Mouse (Mus musculus) spleen, adult 2 months (tissue): ENCODE measurements around the gene Tvp23b.

ENCODE experiments used
- CTCF ChIP-seq: fragments of 200-500 bp; IDR thresholded peaks from 2 replicates; pipeline ENCODE4 v1.5.1; 2011; ENCODE audit warnings: mild to moderate bottlenecking, inconsistent platforms; ENCODE audit not compliant: insufficient read depth, insufficient read length, insufficient replicate concordance; ENCODE audit errors: extremely low read depth
- POLR2A ChIP-seq: fragments of 200-500 bp; IDR thresholded peaks from 2 replicates; pipeline ENCODE4 v1.6.1; 2011; ENCODE audit warnings: low read depth, low read length, inconsistent platforms

DNA sequence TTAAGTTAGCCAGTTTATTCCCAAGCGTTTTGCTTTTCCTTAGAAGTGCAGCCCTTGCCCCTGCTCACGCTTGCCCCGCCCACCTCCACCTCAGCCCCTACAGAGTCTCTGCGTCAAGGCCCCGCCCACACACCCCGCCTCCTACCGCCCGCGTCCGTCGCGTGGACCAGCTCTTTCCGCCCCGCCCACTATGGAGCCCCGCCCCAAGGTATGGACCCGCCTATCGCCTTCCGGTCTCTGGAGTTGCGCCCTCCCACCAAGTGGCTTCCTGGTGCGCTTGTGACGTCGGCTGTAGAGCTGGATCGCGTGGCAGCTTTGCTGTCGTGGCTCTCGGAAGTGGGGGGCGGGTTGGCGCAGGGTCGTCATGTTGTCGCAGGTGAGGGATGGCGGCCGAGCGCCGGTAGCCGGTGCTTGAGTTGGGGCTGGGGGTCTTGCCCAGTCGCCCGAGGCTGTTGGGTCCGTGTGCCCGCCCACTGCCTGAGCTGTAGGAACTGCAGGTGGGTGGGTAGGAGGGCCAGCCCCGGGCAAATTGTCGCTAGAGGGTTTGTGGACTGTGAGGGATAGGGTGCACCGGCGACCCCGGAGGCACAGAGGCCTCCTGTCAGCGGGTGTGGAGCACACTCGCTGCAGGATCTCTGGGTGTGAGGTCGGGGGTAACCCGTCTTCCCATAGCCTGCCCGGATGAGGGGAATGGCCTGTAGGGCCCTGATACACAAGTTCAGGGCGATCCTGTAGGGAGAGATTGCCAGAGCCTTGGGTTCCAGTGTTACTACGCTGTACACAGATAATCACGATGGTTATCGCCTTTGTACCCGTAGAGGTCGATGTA lies at the start of gene Tvp23b:
- peak; percentile 86 for TF ChIP-seq POLR2A
- TF ChIP-seq CTCF: no peak
